9 mouse cellular contexts compared by ENCODE assay signal in the genomic region with DNA sequence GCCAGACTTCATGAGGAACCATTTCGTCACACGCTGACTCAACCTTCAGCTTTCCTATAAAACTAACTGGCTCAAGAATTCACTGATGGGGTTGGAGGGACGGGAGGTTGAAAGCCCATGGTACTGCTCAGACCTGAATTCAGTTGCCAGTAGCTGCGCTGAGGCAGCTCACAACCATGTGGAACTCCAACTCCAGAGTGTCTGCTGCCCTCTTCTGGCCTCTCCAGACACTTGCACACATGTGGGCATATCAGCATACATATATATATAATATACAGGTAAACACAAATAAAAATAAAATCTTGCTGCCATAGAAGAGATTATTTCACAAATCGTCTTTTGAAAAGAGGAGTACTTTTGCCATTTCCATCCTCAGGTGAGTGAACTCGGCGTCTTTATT. TPM values are rescaled to one million over a fixed set of nuclear protein-coding genes. Genes with fewer than 3 reads are reported as not detected.
DNase-seq lines count a peak whose midpoint lies in the region; ATAC-seq lines count a peak whose summit lies in the region.
"Had no signal": no experiment of that assay in that cellular context is flagged by ENCODE, and none has a peak within 500 bp of the region (broad histone marks: within the 10 kb centered on the region; RNA-seq: fewer than 3 reads in every experiment).

No protein-coding gene starts in this region.

- WGBS in liver, embryonic 13.5 days (ENCODE audit: insufficient replicate concordance), result 52% methylated on average over 7 of the region's 7 CpGs

- no peaks in the 10 kb centered on the region for H3K36me3 ChIP-seq in liver, embryonic 13.5 days

- H3K4me2 ChIP-seq in liver, embryonic 13.5 days, result no peak overlapping the region

- no peaks in the 10 kb centered on the region for H3K27me3 ChIP-seq in liver, embryonic 13.5 days

- peak; percentile 42 for DNase-seq in CD4-positive, CD25-positive, alpha-beta regulatory T cell, adult 2 months (ENCODE audit: low read depth, low spot score)
- DNase-seq in spleen, postnatal 36 days (ENCODE audit: low spot score in 2 of 2), result peak; percentile 4 to 7
- no peak for DNase-seq in spleen, postnatal 14 days (ENCODE audit: low spot score in 2 of 2)
- DNase-seq in liver, embryonic 13.5 days, result peak; percentile 12
- DNase-seq in yolk sac, embryonic 10.5 days (ENCODE audit: low spot score), result peak; percentile 6
- no peak for DNase-seq in urinary bladder, postnatal 4 days (ENCODE audit: low spot score in 2 of 2)
- DNase-seq in gastrocnemius, postnatal 25 days, result no peak

- no peak overlapping the region for H3K9ac ChIP-seq in liver, embryonic 13.5 days

- H3K9me3 ChIP-seq in liver, embryonic 13.5 days (replicated peaks), result no peaks in the 10 kb centered on the region

- no peak overlapping the region for H3K27ac ChIP-seq in liver, embryonic 13.5 days

- no peaks in the 10 kb centered on the region for H3K4me1 ChIP-seq in liver, embryonic 13.5 days (replicated peaks)

- no peak for ATAC-seq in CD4-positive, CD25-positive, alpha-beta regulatory T cell, adult 4 months
- ATAC-seq in liver, embryonic 13.5 days (ENCODE audit: low read depth), result no peak

- H3K4me3 ChIP-seq in liver, embryonic 13.5 days (replicated peaks), result no peak overlapping the region

RNA-seq across cellular contexts. Expression of gene Lrrc37a, which starts 40.0 kb away (rescaled TPM):
- polyA plus RNA-seq in CD4-positive, CD25-positive, alpha-beta regulatory T cell, adult 4 months (2017; shearing (Covaris generic)), result under 1 TPM in 1 of 2 experiments, not detected in 1; 0.07 TPM
- not detected in 2 replicates for polyA plus RNA-seq in liver, embryonic 13.5 days (2015; fragmentation: Nextera tagmentation; extraction: Ambion mirVana)
- not detected for total RNA-seq in gastrocnemius, postnatal 25 days (2021)
- total RNA-seq: hematopoietic stem cell, adult 5-6 weeks had no signal

RNA-seq across cellular contexts. Expression of gene Plekhm1, which starts 52.0 kb away (rescaled TPM):
- 10 to 100 TPM in 1 of 2 experiments, 1 to 10 TPM in 1; 7.0 to 15.2 TPM for polyA plus RNA-seq in CD4-positive, CD25-positive, alpha-beta regulatory T cell, adult 4 months (2017; shearing (Covaris generic))
- polyA plus RNA-seq in liver, embryonic 13.5 days (2015; fragmentation: Nextera tagmentation; extraction: Ambion mirVana), result 2.8 and 3.8 TPM in 2 replicates
- total RNA-seq in gastrocnemius, postnatal 25 days (2021), result 1 to 10 TPM; 9.3 to 9.4 TPM

Comparison
In these comparisons a context has a peak if more than half of its experiments do, and no peak if none do; other contexts are left out.
1. DNase-seq: peak in CD4-positive, CD25-positive, alpha-beta regulatory T cell, adult 2 months (single experiment), spleen, postnatal 36 days (2 of 2), liver, embryonic 13.5 days (single experiment) and yolk sac, embryonic 10.5 days (single experiment); none in spleen, postnatal 14 days (0 of 2), urinary bladder, postnatal 4 days (0 of 2) and gastrocnemius, postnatal 25 days (single experiment).